Mouse (Mus musculus): ENCODE measurements around the gene Fut4.
"Not testable (repeated sequence)": the region's sequence is repeated elsewhere in the genome, so short reads cannot be mapped to it uniquely, and the experiment has no call there.

Fut4 gene

GRCm38 (mm10) chr9:14726005-14726404, 26.2 kb downstream of the Fut4 start:
- no peak for DNase-seq (ENCODE audit: low read depth, low spot score)

GRCm38 (mm10) chr9:14724755-14725420, 27.3 kb downstream of the Fut4 start:
- DNase-seq (ENCODE audit: low read depth, low spot score): no peak

DNA sequence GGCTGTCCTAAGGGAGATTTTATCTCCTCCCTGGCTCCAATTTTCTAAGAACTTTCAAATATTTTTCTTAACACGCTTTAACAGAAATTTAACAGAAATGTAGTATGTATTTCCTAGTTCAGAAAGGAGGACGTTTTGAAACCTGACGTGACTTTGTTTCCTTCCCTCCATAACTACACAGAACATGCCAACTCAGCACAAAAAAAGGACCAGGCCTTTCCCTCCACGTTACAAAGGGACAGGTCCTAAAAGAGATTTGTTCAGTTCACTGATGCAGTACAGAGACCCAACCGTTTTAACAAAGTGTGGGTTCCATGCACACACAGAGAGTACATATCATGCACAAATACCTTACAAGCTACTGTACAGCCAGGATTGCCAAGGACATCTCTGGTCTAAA, 30.6 kb downstream of the Fut4 start:
- DNase-seq (ENCODE audit: low read depth, low spot score): no peak

DNA sequence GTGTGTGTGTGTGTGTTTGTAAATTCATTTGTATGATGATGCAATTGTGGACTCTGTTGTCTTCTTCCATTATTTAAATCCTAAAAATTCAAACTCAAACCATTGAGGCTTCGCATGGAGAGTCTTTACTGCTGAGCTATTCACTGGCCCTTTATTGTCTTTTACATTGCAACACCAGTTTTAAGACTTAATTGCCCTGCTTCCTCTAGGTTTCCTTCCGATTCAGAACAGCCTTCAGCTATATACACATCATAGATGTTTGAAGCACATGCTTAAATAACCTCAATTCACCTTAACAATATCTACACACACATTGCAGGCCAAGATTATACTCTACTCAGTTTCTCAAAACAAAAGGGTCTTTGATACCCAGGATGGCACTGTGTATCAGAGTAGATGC, 31.8 kb downstream of the Fut4 start:
- DNase-seq (ENCODE audit: low read depth, low spot score): no peak

DNA sequence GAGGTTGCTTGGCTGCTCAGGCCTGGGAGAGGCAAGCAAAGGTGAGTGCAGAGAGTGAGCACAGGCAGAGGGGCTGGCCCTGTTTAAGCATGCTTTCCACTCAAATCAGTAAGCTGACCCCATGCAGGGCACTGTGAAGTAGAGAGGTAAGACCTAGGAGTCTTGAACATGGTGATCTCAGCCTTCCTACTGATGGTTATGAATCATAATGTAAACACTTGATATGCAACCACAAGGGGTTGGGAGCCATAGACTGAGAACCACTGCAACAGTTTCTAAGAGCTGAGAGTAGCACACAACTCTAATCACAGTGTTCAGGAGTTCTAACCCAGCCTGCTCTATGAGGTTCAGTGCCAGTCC, 33.9 kb downstream of the Fut4 start:
- no peak for DNase-seq (ENCODE audit: low read depth, low spot score)

DNA sequence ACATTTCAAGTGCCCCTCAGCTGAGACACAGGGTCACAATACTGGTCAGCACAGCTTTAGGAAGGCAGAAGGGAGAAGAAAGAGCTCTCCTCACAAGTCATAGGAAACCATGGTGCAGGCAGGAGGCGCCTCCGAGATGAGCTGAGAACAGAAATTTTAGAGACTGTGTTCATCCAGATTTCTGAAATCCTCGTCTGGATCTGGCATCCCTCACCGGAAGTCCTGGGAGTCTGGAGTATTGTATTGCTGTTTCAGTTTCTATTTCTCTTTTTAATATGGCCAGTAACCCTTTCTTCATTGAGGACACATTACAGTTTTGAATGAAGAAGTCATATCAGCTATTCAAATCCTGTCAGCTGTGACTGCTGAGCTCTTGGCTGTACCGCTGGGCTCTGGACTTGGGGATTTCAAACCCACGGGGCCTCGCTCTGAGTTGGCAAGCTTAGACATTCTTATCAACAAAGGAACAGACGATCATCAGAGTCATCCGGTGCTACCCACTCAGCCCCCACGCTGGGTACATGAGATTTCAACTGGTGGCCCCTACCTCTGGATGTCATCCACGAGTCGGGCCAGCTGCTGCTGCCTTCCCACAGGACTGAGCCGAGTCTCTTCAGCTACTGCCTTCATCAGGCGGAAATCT, 34.4 kb downstream of the Fut4 start:
- DNase-seq (ENCODE audit: low read depth, low spot score): no peak

- no peak for DNase-seq (ENCODE audit: low read depth, low spot score)
Observed at GRCm38 (mm10) chr9:14715258-14715657, 36.9 kb downstream of the Fut4 start.

- DNase-seq (ENCODE audit: low read depth, low spot score): no peak
Observed at GRCm38 (mm10) chr9:14710910-14711309, 41.3 kb downstream of the Fut4 start.

GRCm38 (mm10) chr9:14705321-14706162, 46.7 kb downstream of the Fut4 start:
- peak; percentile 36 for DNase-seq (ENCODE audit: low read depth, low spot score)

DNA sequence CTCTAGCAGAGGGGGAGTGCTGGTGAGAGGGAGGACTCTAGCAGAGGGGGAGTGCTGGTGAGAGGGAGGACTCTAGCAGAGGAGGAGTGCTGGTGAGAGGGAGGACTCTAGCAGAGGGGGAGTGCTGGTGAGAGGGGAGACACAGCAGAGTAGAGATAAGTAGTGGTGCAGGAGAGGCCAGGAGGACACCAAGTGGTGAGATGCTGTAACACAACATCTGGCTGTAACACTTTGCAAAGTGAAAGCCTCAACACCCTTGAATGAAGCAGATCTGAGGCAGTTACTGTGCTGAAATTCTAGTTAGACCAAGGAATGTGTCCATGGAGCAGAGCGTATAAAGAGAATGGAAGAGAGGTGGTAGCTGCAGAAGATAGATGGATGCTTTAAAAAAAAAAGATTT, 51.4 kb downstream of the Fut4 start:
- not testable (repeated sequence) for DNase-seq (ENCODE audit: low read depth, low spot score)

GRCm38 (mm10) chr9:14699288-14699640, 52.9 kb downstream of the Fut4 start:
- DNase-seq (ENCODE audit: low read depth, low spot score): no peak

DNA sequence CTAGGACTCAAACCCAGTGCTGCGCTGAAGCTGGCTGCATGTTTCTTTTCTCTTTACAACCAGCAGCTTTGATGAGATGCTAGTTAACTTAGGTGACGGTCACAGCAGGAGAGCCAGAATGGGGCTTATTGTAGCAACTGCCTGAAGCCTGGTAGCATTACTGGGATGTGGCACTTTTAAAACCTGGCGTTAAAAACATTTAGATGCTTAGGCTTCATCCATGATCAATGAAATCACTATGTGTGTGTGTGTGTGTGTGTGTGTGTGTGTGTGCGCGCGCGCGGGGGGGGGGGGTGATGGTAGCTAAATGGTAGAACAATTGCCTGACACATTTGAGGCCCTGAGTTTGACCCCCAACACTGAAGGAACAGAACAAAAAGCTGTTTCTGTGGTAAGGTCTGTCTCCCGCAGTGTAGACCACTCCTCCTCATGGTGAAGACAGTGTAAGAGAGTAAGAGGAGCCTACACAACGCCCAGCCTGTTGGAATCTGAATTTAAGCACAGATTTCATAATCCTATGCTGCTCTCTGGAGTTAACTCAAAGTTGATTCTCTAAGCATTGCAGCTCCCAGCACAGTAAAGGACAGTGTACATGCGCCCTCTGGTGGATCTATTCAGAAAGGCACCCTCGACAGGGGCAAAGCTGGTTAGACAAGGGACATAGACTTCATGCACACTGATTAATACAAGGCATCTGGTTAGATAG, 53.5 kb downstream of the Fut4 start:
- peak; percentile 73 for DNase-seq (ENCODE audit: low read depth, low spot score)
